ENCODE assay signal across 13 mouse cellular contexts in the genomic region with DNA sequence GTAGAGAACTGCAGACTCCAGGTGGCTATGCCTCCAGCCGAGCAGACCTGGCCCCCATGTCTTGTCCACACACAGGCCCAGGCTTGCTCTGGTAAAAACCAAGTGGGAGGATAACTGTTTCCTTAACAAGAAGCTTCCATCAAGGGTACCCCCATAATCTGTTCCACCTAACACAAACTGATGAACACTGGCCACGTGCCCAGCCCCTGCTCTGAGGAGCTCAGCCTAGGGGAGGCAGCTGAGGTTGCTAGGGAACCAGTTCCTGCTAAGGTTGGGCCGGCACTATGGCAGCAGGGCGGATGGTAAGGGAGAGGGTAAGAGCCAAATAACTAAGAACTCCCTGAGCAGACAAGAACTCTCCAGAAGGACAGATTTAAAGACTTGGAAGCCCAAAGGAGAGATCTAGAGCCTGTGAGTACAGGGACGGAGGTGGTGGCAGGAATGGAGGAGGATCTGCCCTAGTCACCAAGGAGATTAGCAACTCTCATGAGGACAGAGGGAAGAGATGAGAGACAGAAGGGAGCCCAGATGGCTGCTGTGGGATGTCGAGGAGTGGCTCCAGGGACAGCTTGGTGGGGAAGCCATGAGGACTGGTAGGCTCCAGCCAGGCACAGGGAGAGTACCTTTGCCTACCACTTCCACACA. TPM values are rescaled to one million over a fixed set of nuclear protein-coding genes. Genes with fewer than 3 reads are reported as not detected.
DNase-seq lines count a peak whose midpoint lies in the region; ATAC-seq and TF ChIP-seq lines count a peak whose summit lies in the region.
"Had no signal": no experiment of that assay in that cellular context is flagged by ENCODE, and none has a peak within 500 bp of the region (broad histone marks: within the 10 kb centered on the region; RNA-seq: fewer than 3 reads in every experiment).

No protein-coding gene starts in this region.

- intact Hi-C loops in gastrocnemius, postnatal 14 days (cut with DNase I; ENCODE audit: low total_unique reads): no loop called here

- H3K27me3 ChIP-seq in midbrain, embryonic 13.5 days: no peaks in the 10 kb centered on the region

- 0 out of 2 replicates have a peak, but pooled peaks cover 2% of the 10 kb centered on the region for H3K36me3 ChIP-seq in midbrain, embryonic 13.5 days
- H3K36me3 ChIP-seq: embryonic facial prominence, embryonic 15.5 days; heart, embryonic 10.5 days had no signal

- peak; percentile 46 for ATAC-seq in midbrain, embryonic 13.5 days

- no peak for TF ChIP-seq POLR2A in brain, embryonic 14.5 days (IDR thresholded peaks at IDR 0.05; ENCODE audit: borderline replicate concordance, extremely low read depth, insufficient read depth, insufficient read length, poor library complexity, severe bottlenecking)

- H3K27ac ChIP-seq in midbrain, embryonic 13.5 days: no peak overlapping the region
- H3K27ac ChIP-seq: embryonic facial prominence, embryonic 15.5 days; heart, embryonic 10.5 days; liver, embryonic 14.5 days had no signal

- no peak overlapping the region for H3K4me3 ChIP-seq in midbrain, embryonic 13.5 days (replicated peaks)
- H3K4me3 ChIP-seq: embryonic facial prominence, embryonic 15.5 days; heart, embryonic 10.5 days had no signal

- H3K9me3 ChIP-seq in midbrain, embryonic 13.5 days: no peaks in the 10 kb centered on the region
- H3K9me3 ChIP-seq: embryonic facial prominence, embryonic 15.5 days; heart, embryonic 10.5 days had no signal

- no peak overlapping the region for H3K4me2 ChIP-seq in midbrain, embryonic 13.5 days (replicated peaks)
- H3K4me2 ChIP-seq: embryonic facial prominence, embryonic 15.5 days had no signal

- no peak for TF ChIP-seq CTCF in brain, embryonic 14.5 days (IDR thresholded peaks at IDR 0.05; ENCODE audit: borderline replicate concordance, extremely low read depth, insufficient read depth, insufficient read length)

- H3K4me1 ChIP-seq in midbrain, embryonic 13.5 days (replicated peaks): peaks cover 56% of the 10 kb centered on the region

- 45% methylated on average over 6 of the region's 6 CpGs for WGBS in midbrain, embryonic 13.5 days

- no peak overlapping the region for H3K9ac ChIP-seq in midbrain, embryonic 13.5 days (replicated peaks)
- H3K9ac ChIP-seq: embryonic facial prominence, embryonic 15.5 days; liver, embryonic 14.5 days had no signal

- DNase-seq in brain, embryonic 14.5 days (ENCODE audit: low read depth): peak; percentile 82
- peak; percentile 60 to 69 for DNase-seq in cerebellum, postnatal 14 days
- peak; percentile 88 for DNase-seq in layer of hippocampus, adult 8-10 months (ENCODE audit: low spot score in 2 of 2)
- DNase-seq in gastrocnemius, postnatal 14 days: no peak
- DNase-seq in heart, adult 11 months: no peak
- no peak for DNase-seq in ovary, postnatal 36 days (ENCODE audit: low spot score)
- DNase-seq: kidney, adult 8-10 months; thymus, postnatal 14 days had no signal

RNA-seq across cellular contexts. Expression of gene Lrrn2, which starts 35.9 kb away (rescaled TPM):
- 43.4 and 54.4 TPM in 2 replicates for polyA plus RNA-seq in brain, embryonic 14.5 days (2012; rRNA removed)
- 100 to 1,000 TPM; 182 to 196 (median 188) TPM for total RNA-seq in layer of hippocampus, adult 8-10 months (2022)
- 29.8 and 30.3 TPM in 2 replicates for polyA plus RNA-seq in midbrain, embryonic 13.5 days (2015; fragmentation: Nextera tagmentation; extraction: Ambion mirVana)
- 1 to 10 TPM; 1.6 to 3.1 TPM for total RNA-seq in gastrocnemius, postnatal 14 days (2021)
- total RNA-seq: monocyte, adult 5-6 weeks had no signal

Comparison
In these comparisons a context has a peak if more than half of its experiments do, and no peak if none do; other contexts are left out.
1. DNase-seq: peak in brain, embryonic 14.5 days (single experiment), cerebellum, postnatal 14 days (2 of 2) and layer of hippocampus, adult 8-10 months (2 of 2); none in gastrocnemius, postnatal 14 days (single experiment), heart, adult 11 months (single experiment) and ovary, postnatal 36 days (single experiment).
2. RNA of gene Lrrn2, which starts 35.9 kb away (total RNA-seq): 182 to 196 TPM in layer of hippocampus, adult 8-10 months; 1.6 to 3.1 TPM in gastrocnemius, postnatal 14 days; every median in the first group is over 10 times any median in the second.